Mouse (Mus musculus) heart, adult 2 months (tissue): ENCODE data around the gene Bach2. TPM values are rescaled to one million over a fixed set of nuclear protein-coding genes. Genes with fewer than 3 reads are reported as not detected.

Experiments
- DNase-seq, 2 experiments: peaks; one replicate each; pipeline ENCODE4 v3.0.0; 2021
- H3K27ac ChIP-seq: fragments of 200-600 bp; 2 replicates; pipeline ENCODE4 v1.8.1; 2022
- H3K27me3 ChIP-seq: fragments of 200-500 bp; 2 replicates; pipeline ENCODE4 v1.6.1; 2012; ENCODE audit warnings: mild to moderate bottlenecking, low read length, inconsistent platforms, mixed read lengths; ENCODE audit not compliant: control insufficient read depth, insufficient read depth
- H3K36me3 ChIP-seq: fragments of 200-500 bp; 2 replicates; pipeline ENCODE4 v1.6.1; 2012; ENCODE audit warnings: low read length, inconsistent platforms; ENCODE audit not compliant: control insufficient read depth, insufficient read depth
- H3K4me1 ChIP-seq: fragments of 200-500 bp; 2 replicates; pipeline ENCODE4 v1.6.1; 2011; ENCODE audit warnings: low read length; ENCODE audit not compliant: control insufficient read depth, insufficient read depth
- H3K4me3 ChIP-seq: fragments of 200-600 bp; 2 replicates; pipeline ENCODE4 v1.8.1; 2022
- H3K79me2 ChIP-seq: fragments of 200-500 bp; replicated peaks from 2 replicates; pipeline ENCODE4 v1.6.1; 2012; ENCODE audit warnings: mild to moderate bottlenecking, inconsistent platforms, low read length, moderate library complexity, mixed read lengths; ENCODE audit not compliant: control insufficient read depth, insufficient read depth
- H3K9ac ChIP-seq: fragments of 200-500 bp; 2 replicates; pipeline ENCODE4 v1.6.1; 2012; ENCODE audit warnings: low read depth, mild to moderate bottlenecking, control low read depth, inconsistent platforms, low read length, mixed read lengths
- CTCF ChIP-seq: fragments of 200-600 bp; IDR thresholded peaks from 2 replicates; pipeline ENCODE4 v1.8.1; 2022; ENCODE audit warnings: antibody characterized with exemption, mild to moderate bottlenecking, moderate library complexity
- EP300 ChIP-seq: fragments of 200-500 bp; IDR thresholded peaks from 2 replicates; pipeline ENCODE4 v1.6.1; 2011; ENCODE audit warnings: low read depth, low read length, control low read depth; ENCODE audit not compliant: insufficient read depth
- POLR2A ChIP-seq: fragments of 200-500 bp; IDR thresholded peaks from 2 replicates; pipeline ENCODE4 v1.6.1; 2011; ENCODE audit warnings: mild to moderate bottlenecking, low read depth, low read length, control low read depth; ENCODE audit not compliant: insufficient read depth
- WGBS: fragments of 180-500 bp; shearing (Covaris S2); methylation state at CpG from one replicate; pipeline ENCODE4 v1.1.7; 2018; 5-methylcytosine and 5-hydroxymethylcytosine counted together
- intact Hi-C: fragments of 180-260 bp; cut with DNase I; formaldehyde crosslinking; loops from one replicate; pipeline ENCODE4 v1.15.1; 2025
- polyA plus RNA-seq: library from polyadenylated mRNA; depleted of rRNA; stranded (reverse); fragments of >200 nt; gene quantifications from 2 replicates; pipeline ENCODE4 v1.2.3, GENCODE M21; 2012
- total RNA-seq, 2 experiments: library from RNA; stranded (reverse); gene quantifications; 2 replicates each; pipeline ENCODE4 v1.2.3; 2021

Bach2 gene
- total and polyA plus RNA-seq, 3 experiments, result 2.4 to 4.2 (median 3.9) TPM

GRCm38 (mm10) chr4:32268042-32268441 lies 29.4 kb downstream of the Bach2 start:
- TF ChIP-seq POLR2A (no peak), CTCF (no peak), EP300 (no peak)
- H3K4me3 ChIP-seq, result no peak overlapping the region
- 33% methylated on average over 1 of the region's 1 CpGs for WGBS
- H3K36me3 ChIP-seq, result peaks cover 3% of the 10 kb centered on the region; the same call in 1 of the 2 replicates
- H3K4me1 ChIP-seq, result peaks cover 7% of the 10 kb centered on the region
- intact Hi-C loops, result no loop called here
- no peak overlapping the region for H3K9ac ChIP-seq
- no peaks in the 10 kb centered on the region for H3K27me3 ChIP-seq
- DNase-seq, result no peak
- H3K79me2 ChIP-seq, result no peaks in the 10 kb centered on the region
- H3K27ac ChIP-seq, result no peak overlapping the region

GRCm38 (mm10) chr4:32272398-32272797 lies 33.8 kb downstream of the Bach2 start:
- intact Hi-C loops, result no loop called here
- Histone ChIP-seq H3K9ac (no peak overlapping the region), H3K79me2 (no peaks in the 10 kb centered on the region), H3K4me3 (no peak overlapping the region), H3K27me3 (no peaks in the 10 kb centered on the region), H3K36me3 (peaks cover 3% of the 10 kb centered on the region; the same call in 1 of the 2 replicates), H3K27ac (no peak overlapping the region), H3K4me1 (0 out of 2 replicates have a peak, but pooled peaks cover 2% of the 10 kb centered on the region)
- TF ChIP-seq CTCF (no peak), POLR2A (no peak), EP300 (no peak)
- no peak for DNase-seq
- WGBS, result 75% methylated on average over 5 of the region's 5 CpGs

- WGBS, result 93% methylated on average over 6 of the region's 6 CpGs
Observed at GRCm38 (mm10) chr4:32274776-32275294, 36.2 kb downstream of the Bach2 start.

GRCm38 (mm10) chr4:32279842-32280241 lies 41.2 kb downstream of the Bach2 start:
- Histone ChIP-seq H3K36me3 (no peaks in the 10 kb centered on the region), H3K4me3 (no peak overlapping the region), H3K4me1 (peaks cover 4% of the 10 kb centered on the region), H3K79me2 (0 out of 2 replicates have a peak, but pooled peaks cover 2% of the 10 kb centered on the region), H3K27me3 (no peaks in the 10 kb centered on the region), H3K9ac (no peak overlapping the region), H3K27ac (no peak overlapping the region)
- TF ChIP-seq CTCF (no peak), POLR2A (no peak), EP300 (no peak)
- intact Hi-C loops, result no loop called here
- DNase-seq, result no peak
- 100% methylated on average over 1 of the region's 1 CpGs for WGBS

More at GRCm38 (mm10) chr4:32274776-32275294, 36.2 kb downstream of the Bach2 start:
- intact Hi-C loops, result no loop called here
- H3K36me3 ChIP-seq, result no peaks in the 10 kb centered on the region
- DNase-seq, result no peak
- H3K27ac ChIP-seq, result no peak overlapping the region
- H3K4me3 ChIP-seq, result no peak overlapping the region
- no peaks in the 10 kb centered on the region for H3K79me2 ChIP-seq
- H3K4me1 ChIP-seq, result peaks cover 2% of the 10 kb centered on the region
- H3K9ac ChIP-seq, result no peak overlapping the region
- no peaks in the 10 kb centered on the region for H3K27me3 ChIP-seq
- TF ChIP-seq EP300, result no peak
- TF ChIP-seq POLR2A, result no peak
- TF ChIP-seq CTCF, result no peak

- Histone ChIP-seq H3K9ac (no peak overlapping the region), H3K4me3 (no peak overlapping the region), H3K36me3 (no peaks in the 10 kb centered on the region), H3K27me3 (no peaks in the 10 kb centered on the region), H3K27ac (no peak overlapping the region), H3K79me2 (0 out of 2 replicates have a peak, but pooled peaks cover 2% of the 10 kb centered on the region), H3K4me1 (peaks cover 4% of the 10 kb centered on the region)
- intact Hi-C loops, result no loop called here
- DNase-seq, result no peak
- WGBS, result 32% methylated on average over 6 of the region's 6 CpGs
- TF ChIP-seq POLR2A, result no peak
- no peak for TF ChIP-seq EP300
- TF ChIP-seq CTCF, result no peak
Observed at GRCm38 (mm10) chr4:32280401-32280800, 41.8 kb downstream of the Bach2 start.

GRCm38 (mm10) chr4:32281306-32281705 lies 42.7 kb downstream of the Bach2 start:
- H3K27me3 ChIP-seq, result no peaks in the 10 kb centered on the region
- no peak overlapping the region for H3K27ac ChIP-seq
- H3K4me1 ChIP-seq, result peaks cover 4% of the 10 kb centered on the region
- no peaks in the 10 kb centered on the region for H3K36me3 ChIP-seq
- intact Hi-C loops, result no loop called here
- H3K79me2 ChIP-seq, result 0 out of 2 replicates have a peak, but pooled peaks cover 2% of the 10 kb centered on the region
- no peak overlapping the region for H3K4me3 ChIP-seq
- TF ChIP-seq POLR2A (no peak), EP300 (no peak), CTCF (no peak)
- DNase-seq, result no peak
- WGBS, result 85% methylated on average over 6 of the region's 6 CpGs
- no peak overlapping the region for H3K9ac ChIP-seq
